Mouse (Mus musculus): Measurements from ENCODE around the gene Asb1.

DNA sequence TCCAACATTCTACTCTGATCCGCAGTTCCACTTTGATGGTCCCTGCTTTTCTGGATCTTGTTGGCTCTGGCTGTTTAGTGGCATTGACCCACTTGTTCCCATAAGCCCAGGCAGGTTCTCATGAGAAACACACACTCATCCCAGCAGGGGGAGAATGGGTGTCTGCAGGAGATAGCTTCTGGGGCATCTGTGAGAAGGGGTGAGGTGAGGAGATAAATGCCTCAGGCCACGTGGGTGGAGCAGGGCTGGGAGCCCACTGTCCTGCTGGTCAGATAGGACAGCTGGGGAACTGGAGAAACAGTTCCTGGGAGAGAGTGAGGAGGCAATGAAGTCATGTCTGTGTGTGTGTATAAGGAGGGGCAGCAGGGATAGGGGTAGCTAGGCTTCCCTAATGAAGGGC, 6.9 kb upstream of the Asb1 start:
- no peak for TF ChIP-seq POLR2A (IDR thresholded peaks at IDR 0.05; ENCODE audit: insufficient read length, low read depth)
- TF ChIP-seq SRF (IDR thresholded peaks at IDR 0.05; ENCODE audit: control insufficient read depth, insufficient read length, low read depth): no peak
- TF ChIP-seq MYOD1 (IDR thresholded peaks at IDR 0.05; ENCODE audit: control insufficient read depth in 1 of 3, insufficient read length in 2 of 3, low read depth in 2 of 3): peak in 2 of 3 experiments; percentile 12 to 28
- no peak for TF ChIP-seq CEBPB (IDR thresholded peaks at IDR 0.05; ENCODE audit: insufficient read depth, poor library complexity, severe bottlenecking)

Measured in myocyte (in vitro differentiated cells).